Mouse (Mus musculus) myocyte (in vitro differentiated cells): ENCODE data around the gene Hmgcll1. TPM values are rescaled to one million over a fixed set of nuclear protein-coding genes. Genes with fewer than 3 reads are reported as not detected.

ENCODE experiments used
- H3K27me3 ChIP-seq: one replicate; pipeline ENCODE4 v1.6.1; 2011; ENCODE audit not compliant: control insufficient read depth, insufficient read depth, insufficient read length
- H3K36me3 ChIP-seq: one replicate; pipeline ENCODE4 v1.6.1; 2011; ENCODE audit not compliant: control insufficient read depth, insufficient read depth
- H3K4me2 ChIP-seq: one replicate; pipeline ENCODE4 v1.6.1; 2011; ENCODE audit warnings: low read depth, control low read depth
- H3K4me3 ChIP-seq: one replicate; pipeline ENCODE4 v1.5.1; 2011; ENCODE audit warnings: mild to moderate bottlenecking, control low read depth, moderate library complexity
- H3K79me2 ChIP-seq: one replicate; pipeline ENCODE4 v1.6.1; 2011; ENCODE audit not compliant: control insufficient read depth, insufficient read depth
- H3ac ChIP-seq: one replicate; pipeline ENCODE4 v1.6.1; 2011; ENCODE audit not compliant: control insufficient read depth, insufficient read length
- CEBPB ChIP-seq: IDR thresholded peaks from 2 replicates; pipeline ENCODE4 v1.6.1; 2011; ENCODE audit warnings: mild to moderate bottlenecking, moderate library complexity; ENCODE audit not compliant: poor library complexity, insufficient read depth, severe bottlenecking
- E2F4 ChIP-seq: IDR thresholded peaks from one replicate; pipeline ENCODE4 v1.6.1; 2011; ENCODE audit warnings: mild to moderate bottlenecking, control low read depth, moderate library complexity; ENCODE audit not compliant: insufficient read depth
- MAX ChIP-seq: IDR thresholded peaks from one replicate; pipeline ENCODE4 v1.6.1; 2011; ENCODE audit warnings: low read depth, mild to moderate bottlenecking, control low read depth
- MYOD1 ChIP-seq, 3 experiments: IDR thresholded peaks; one replicate each; pipeline ENCODE4 v1.6.1; 2011; ENCODE audit warnings: control low read depth in 2 of 3, low read depth in 2 of 3, mild to moderate bottlenecking in 2 of 3, moderate library complexity in 1 of 3; ENCODE audit not compliant: insufficient read length in 2 of 3, control insufficient read depth in 1 of 3
- MYOG ChIP-seq, 3 experiments: IDR thresholded peaks; one replicate each; pipeline ENCODE4 v1.6.1; 2011; ENCODE audit warnings: control low read depth in 2 of 3, low read depth in 2 of 3, mild to moderate bottlenecking in 2 of 3; ENCODE audit not compliant: insufficient read length in 2 of 3, control insufficient read depth in 1 of 3, insufficient read depth in 1 of 3
- POLR2A ChIP-seq: IDR thresholded peaks from one replicate; pipeline ENCODE4 v1.6.1; 2011; ENCODE audit warnings: low read depth, mild to moderate bottlenecking, control low read depth, moderate library complexity; ENCODE audit not compliant: insufficient read length
- POLR2AphosphoS2 ChIP-seq: IDR thresholded peaks from one replicate; pipeline ENCODE4 v1.6.1; 2011; ENCODE audit warnings: low read depth, control low read depth; ENCODE audit not compliant: insufficient read length
- REST ChIP-seq: IDR thresholded peaks from one replicate; pipeline ENCODE4 v1.6.1; 2011; ENCODE audit warnings: mild to moderate bottlenecking, control low read depth, moderate library complexity; ENCODE audit not compliant: insufficient read depth, insufficient read length
- SRF ChIP-seq: IDR thresholded peaks from one replicate; pipeline ENCODE4 v1.6.1; 2011; ENCODE audit warnings: low read depth; ENCODE audit not compliant: control insufficient read depth, insufficient read length
- TCF12 ChIP-seq: IDR thresholded peaks from one replicate; pipeline ENCODE4 v1.6.1; 2011; ENCODE audit warnings: mild to moderate bottlenecking, control low read depth; ENCODE audit not compliant: poor library complexity, insufficient read depth, severe bottlenecking
- TCF3 ChIP-seq: IDR thresholded peaks from one replicate; pipeline ENCODE4 v1.6.1; 2011; ENCODE audit warnings: low read depth, control low read depth; ENCODE audit not compliant: insufficient read length
- USF1 ChIP-seq: IDR thresholded peaks from one replicate; pipeline ENCODE4 v1.6.1; 2011; ENCODE audit warnings: low read depth, mild to moderate bottlenecking, control low read depth, moderate library complexity
- polyA plus RNA-seq: library from polyadenylated mRNA; unstranded; fragments of >200 nt; fragmentation: generic; extraction: Trizol; gene quantifications from one replicate; pipeline ENCODE4 v1.2.1, GENCODE M21; 2012; ENCODE audit warnings: missing spikeins

Hmgcll1 gene
- polyA plus RNA-seq, 1 experiment, result 0.14 TPM

DNA sequence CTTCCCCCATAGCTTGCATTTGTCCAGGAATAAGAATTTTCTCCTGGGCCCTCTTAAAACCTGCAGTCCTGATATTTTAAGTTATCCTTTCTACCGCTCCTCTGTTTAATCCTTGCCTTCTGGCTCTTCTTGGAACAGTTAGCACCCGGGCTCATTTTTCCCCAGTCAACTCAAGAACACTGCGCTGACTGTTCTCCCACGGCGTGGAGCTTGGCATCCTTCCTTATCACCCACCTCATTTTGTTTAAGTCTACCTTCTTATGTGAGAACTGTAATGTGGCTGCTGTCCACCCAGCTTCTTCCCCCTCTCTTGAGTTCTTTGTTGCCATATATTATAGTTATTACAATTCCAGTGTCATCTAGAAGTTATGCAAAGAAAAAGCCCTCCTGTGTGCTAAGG is 25.1 kb downstream of the Hmgcll1 start:
- H3K4me2 ChIP-seq, result no peak overlapping the region
- H3K36me3 ChIP-seq, result no peaks in the 10 kb centered on the region
- no peak for TF ChIP-seq POLR2A
- TF ChIP-seq SRF, result no peak
- TF ChIP-seq E2F4, result no peak
- TF ChIP-seq MYOG (IDR thresholded peaks at IDR 0.05; ENCODE audit: control insufficient read depth in 1 of 3, insufficient read depth in 1 of 3, insufficient read length in 2 of 3, low read depth in 2 of 3), result no peak
- TF ChIP-seq TCF3, result no peak
- TF ChIP-seq CEBPB, result no peak
- TF ChIP-seq POLR2AphosphoS2, result no peak
- no peak for TF ChIP-seq REST
- TF ChIP-seq MYOD1 (IDR thresholded peaks at IDR 0.05; ENCODE audit: control insufficient read depth in 1 of 3, insufficient read length in 2 of 3, low read depth in 2 of 3), result no peak
- TF ChIP-seq USF1, result no peak
- TF ChIP-seq TCF12, result no peak
- TF ChIP-seq MAX, result no peak
- no peaks in the 10 kb centered on the region for H3K79me2 ChIP-seq
- H3ac ChIP-seq, result no peak overlapping the region
- H3K4me3 ChIP-seq, result no peak overlapping the region
- H3K27me3 ChIP-seq, result no peaks in the 10 kb centered on the region

DNA sequence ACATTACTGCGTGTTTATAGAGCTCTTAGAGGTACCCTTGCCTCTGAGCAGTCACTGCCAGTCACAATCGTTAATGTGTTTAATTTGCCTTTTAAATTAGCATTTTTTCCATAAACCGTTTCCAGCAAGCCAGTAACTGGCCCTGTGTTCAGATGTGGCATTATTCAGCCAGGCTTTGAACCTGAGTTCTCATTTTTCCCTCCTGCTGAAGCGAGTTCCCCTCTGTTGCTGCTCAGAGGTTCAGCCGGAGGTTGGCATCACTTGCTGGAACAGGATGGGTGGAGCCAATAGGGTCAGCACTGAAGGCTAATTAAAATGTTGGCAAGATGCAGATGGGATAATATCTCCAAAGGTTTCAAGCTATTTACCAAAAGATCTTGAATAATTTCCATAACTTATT is 28.7 kb downstream of the Hmgcll1 start:
- H3K79me2 ChIP-seq, result no peaks in the 10 kb centered on the region
- no peak overlapping the region for H3ac ChIP-seq
- no peak for TF ChIP-seq POLR2AphosphoS2
- TF ChIP-seq MAX, result no peak
- no peak for TF ChIP-seq REST
- no peak for TF ChIP-seq E2F4
- no peak for TF ChIP-seq POLR2A
- no peak for TF ChIP-seq MYOG (IDR thresholded peaks at IDR 0.05; ENCODE audit: control insufficient read depth in 1 of 3, insufficient read depth in 1 of 3, insufficient read length in 2 of 3, low read depth in 2 of 3)
- no peak for TF ChIP-seq TCF3
- TF ChIP-seq SRF, result no peak
- TF ChIP-seq MYOD1 (IDR thresholded peaks at IDR 0.05; ENCODE audit: control insufficient read depth in 1 of 3, insufficient read length in 2 of 3, low read depth in 2 of 3), result no peak
- H3K4me2 ChIP-seq, result no peak overlapping the region
- no peaks in the 10 kb centered on the region for H3K36me3 ChIP-seq
- H3K4me3 ChIP-seq, result no peak overlapping the region
- H3K27me3 ChIP-seq, result no peaks in the 10 kb centered on the region

DNA sequence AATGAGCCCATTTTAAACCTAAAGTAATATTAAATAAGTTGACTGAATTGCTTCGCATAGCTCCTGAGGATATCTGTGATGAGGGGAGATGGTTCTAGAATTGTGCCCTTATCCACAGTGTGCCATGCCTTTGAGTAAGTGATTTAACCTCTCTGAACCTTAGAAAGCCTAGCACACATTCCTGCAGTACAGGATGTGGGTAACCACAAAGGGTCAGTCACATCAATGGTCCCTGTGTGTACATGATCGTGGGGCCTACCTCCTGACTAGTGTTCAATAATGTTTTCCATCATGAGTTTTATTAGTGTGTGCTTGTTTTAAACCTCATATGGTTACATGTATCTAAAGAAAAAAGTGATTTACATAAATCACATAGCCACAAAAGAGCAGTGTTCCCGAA is 46.3 kb downstream of the Hmgcll1 start:
- TF ChIP-seq CEBPB (no peak), MYOG (IDR thresholded peaks at IDR 0.05; ENCODE audit: control insufficient read depth in 1 of 3, insufficient read depth in 1 of 3, insufficient read length in 2 of 3, low read depth in 2 of 3) (no peak), USF1 (no peak), SRF (no peak), MYOD1 (IDR thresholded peaks at IDR 0.05; ENCODE audit: control insufficient read depth in 1 of 3, insufficient read length in 2 of 3, low read depth in 2 of 3) (no peak), E2F4 (no peak), POLR2A (no peak)
- H3K36me3 ChIP-seq, result no peaks in the 10 kb centered on the region
- no peaks in the 10 kb centered on the region for H3K27me3 ChIP-seq
- no peak overlapping the region for H3ac ChIP-seq
- H3K4me3 ChIP-seq, result no peak overlapping the region
- H3K4me2 ChIP-seq, result peak overlapping the region; percentile 28
- H3K79me2 ChIP-seq, result no peaks in the 10 kb centered on the region

DNA sequence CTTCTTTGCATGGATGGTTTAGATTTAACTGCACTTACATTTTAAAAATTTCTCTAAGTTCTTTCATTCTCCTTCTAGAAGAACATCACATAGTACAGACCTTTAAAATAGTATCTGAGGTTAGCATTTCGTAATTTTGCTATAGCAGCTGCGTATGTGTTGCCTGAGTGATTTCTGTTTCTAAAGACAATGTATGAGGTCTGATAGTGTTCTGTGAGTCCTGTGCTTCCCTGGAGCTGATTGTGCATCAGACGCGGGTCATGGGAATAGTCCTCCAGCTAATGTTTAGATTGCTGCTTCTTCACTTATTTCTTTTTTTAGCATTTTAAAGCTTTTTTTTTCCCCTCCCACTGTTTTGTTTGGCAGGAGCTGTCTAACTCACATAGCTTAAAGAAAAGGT is 46.8 kb downstream of the Hmgcll1 start:
- H3ac ChIP-seq, result no peak overlapping the region
- H3K36me3 ChIP-seq, result no peaks in the 10 kb centered on the region
- H3K4me2 ChIP-seq, result peak overlapping the region; percentile 28
- no peaks in the 10 kb centered on the region for H3K79me2 ChIP-seq
- H3K27me3 ChIP-seq, result no peaks in the 10 kb centered on the region
- no peak overlapping the region for H3K4me3 ChIP-seq
- TF ChIP-seq REST (no peak), SRF (no peak), POLR2A (no peak), MAX (no peak)

DNA sequence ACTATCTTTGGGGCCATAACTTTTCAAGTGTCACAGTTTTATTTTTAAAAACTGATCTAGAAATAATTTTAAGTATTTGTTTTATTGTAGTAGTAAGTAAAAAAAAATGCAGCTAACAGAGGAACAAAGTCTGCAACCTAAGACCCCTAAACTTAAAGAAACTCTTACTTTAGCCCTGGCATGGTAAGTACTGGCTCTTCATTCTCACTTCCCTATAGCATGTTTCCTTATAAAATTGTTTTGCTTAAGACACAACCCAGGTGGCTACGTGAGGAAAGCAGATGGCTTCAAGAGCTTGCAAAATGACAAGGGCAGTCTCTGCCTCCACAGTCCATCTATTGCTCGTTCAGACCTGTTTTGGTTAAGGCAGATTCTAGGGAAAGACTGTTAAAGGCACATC is 49.5 kb downstream of the Hmgcll1 start:
- Histone ChIP-seq H3K79me2 (no peaks in the 10 kb centered on the region), H3K4me2 (no peak overlapping the region), H3ac (no peak overlapping the region), H3K36me3 (no peaks in the 10 kb centered on the region), H3K27me3 (no peaks in the 10 kb centered on the region), H3K4me3 (no peak overlapping the region)
- TF ChIP-seq REST (no peak), CEBPB (no peak), TCF3 (no peak), MYOG (IDR thresholded peaks at IDR 0.05; ENCODE audit: control insufficient read depth in 1 of 3, insufficient read depth in 1 of 3, insufficient read length in 2 of 3, low read depth in 2 of 3) (no peak), USF1 (no peak), POLR2AphosphoS2 (no peak), MAX (no peak), E2F4 (no peak), SRF (no peak), MYOD1 (IDR thresholded peaks at IDR 0.05; ENCODE audit: control insufficient read depth in 1 of 3, insufficient read length in 2 of 3, low read depth in 2 of 3) (no peak), TCF12 (no peak), POLR2A (no peak)
